Mouse (Mus musculus): ENCODE measurements around the gene Ppp1r9b. TPM values are rescaled to one million over a fixed set of nuclear protein-coding genes. Genes with fewer than 3 reads are reported as not detected.
"Not testable (repeated sequence)": the region's sequence is repeated elsewhere in the genome, so short reads cannot be mapped to it uniquely, and the experiment has no call there.

Ppp1r9b gene
- polyA plus RNA-seq, 1 experiment from 2014 or later: 16.2 TPM

GRCm38 (mm10) chr11:95006038-95006437, 15.2 kb downstream of the Ppp1r9b start:
- Histone ChIP-seq H3K4me3 (ENCODE audit: low read depth, low read length) (peak overlapping the region; percentile 10; the same call in 1 of the 2 replicates), H3K9me3 (ENCODE audit: control insufficient read depth, low read length) (no peaks in the 10 kb centered on the region), H3K4me2 (replicated peaks; ENCODE audit: low read depth, low read length) (peak overlapping the region; percentile 57; the same call in 1 of the 2 replicates), H3K4me1 (replicated peaks; ENCODE audit: control insufficient read depth, insufficient read depth, low read length) (peaks cover 9% of the 10 kb centered on the region; the same call in 1 of the 2 replicates), H3K9ac (ENCODE audit: low read depth, low read length) (no peak overlapping the region), H3K27ac (ENCODE audit: low read depth, low read length) (peak overlapping the region; percentile 51), H3K27me3 (ENCODE audit: control insufficient read depth, insufficient read depth, low read length) (no peaks in the 10 kb centered on the region), H3K36me3 (ENCODE audit: control insufficient read depth, insufficient read depth, low read length) (peaks cover 9% of the 10 kb centered on the region; the same call in 1 of the 2 replicates)
- 38% methylated on average over 4 of the region's 4 CpGs for WGBS
- DNase-seq (ENCODE audit: low spot score) (no peak), ATAC-seq (ENCODE audit: low FRiP score) (peak; percentile 8; the same call in 1 of the 2 replicates)

- DNase-seq (ENCODE audit: low spot score) (peak; percentile 88), ATAC-seq (ENCODE audit: low FRiP score) (peak; percentile 66)
- Histone ChIP-seq H3K27ac (ENCODE audit: low read depth, low read length) (peak overlapping the region; percentile 70), H3K4me2 (replicated peaks; ENCODE audit: low read depth, low read length) (peak overlapping the region; percentile 57), H3K9ac (ENCODE audit: low read depth, low read length) (peak overlapping the region; percentile 69), H3K36me3 (ENCODE audit: control insufficient read depth, insufficient read depth, low read length) (peaks cover 6% of the 10 kb centered on the region; the same call in 1 of the 2 replicates), H3K9me3 (ENCODE audit: control insufficient read depth, low read length) (no peaks in the 10 kb centered on the region), H3K4me1 (replicated peaks; ENCODE audit: control insufficient read depth, insufficient read depth, low read length) (peaks cover 11% of the 10 kb centered on the region; the same call in 1 of the 2 replicates), H3K27me3 (ENCODE audit: control insufficient read depth, insufficient read depth, low read length) (no peaks in the 10 kb centered on the region), H3K4me3 (ENCODE audit: low read depth, low read length) (peak overlapping the region; percentile 37)
- 2% methylated on average over 27 of the region's 27 CpGs for WGBS
These were observed 15.8 kb downstream of the Ppp1r9b start for GRCm38 (mm10) chr11:95006525-95007219.

- ATAC-seq (ENCODE audit: low FRiP score) (no peak), DNase-seq (ENCODE audit: low spot score) (no peak)
- WGBS: 81% methylated on average over 3 of the region's 3 CpGs
- Histone ChIP-seq H3K27ac (ENCODE audit: low read depth, low read length) (0 out of 2 replicates have a peak overlapping the region, but pooled peaks have one; percentile 70), H3K9ac (ENCODE audit: low read depth, low read length) (no peak overlapping the region), H3K27me3 (ENCODE audit: control insufficient read depth, insufficient read depth, low read length) (no peaks in the 10 kb centered on the region), H3K9me3 (ENCODE audit: control insufficient read depth, low read length) (no peaks in the 10 kb centered on the region), H3K4me1 (replicated peaks; ENCODE audit: control insufficient read depth, insufficient read depth, low read length) (peaks cover 11% of the 10 kb centered on the region; the same call in 1 of the 2 replicates), H3K4me3 (ENCODE audit: low read depth, low read length) (no peak overlapping the region), H3K4me2 (replicated peaks; ENCODE audit: low read depth, low read length) (no peak overlapping the region), H3K36me3 (ENCODE audit: control insufficient read depth, insufficient read depth, low read length) (no peaks in the 10 kb centered on the region; the same call in 1 of the 2 replicates)
These were observed 16.6 kb downstream of the Ppp1r9b start for GRCm38 (mm10) chr11:95007418-95007817.

- H3K4me1 ChIP-seq (replicated peaks; ENCODE audit: control insufficient read depth, insufficient read depth, low read length): peaks cover 14% of the 10 kb centered on the region; the same call in 1 of the 2 replicates
- ATAC-seq (ENCODE audit: low FRiP score): peak; percentile 8; the same call in 1 of the 2 replicates
These were observed 18.1 kb downstream of the Ppp1r9b start for GRCm38 (mm10) chr11:95008661-95009628.

GRCm38 (mm10) chr11:95009629-95010014, 18.8 kb downstream of the Ppp1r9b start, which contains the start of gene Samd14:
Gene Samd14 (plus strand): TSS chr11:95009879.
- no peaks in the 10 kb centered on the region for H3K27me3 ChIP-seq (ENCODE audit: control insufficient read depth, insufficient read depth, low read length)
- under 1% methylated on average over 28 of the region's 32 CpGs for WGBS
- ATAC-seq (ENCODE audit: low FRiP score): peak; percentile 69

More at GRCm38 (mm10) chr11:95008661-95009628, 18.1 kb downstream of the Ppp1r9b start:
- H3K4me3 ChIP-seq (ENCODE audit: low read depth, low read length): peak overlapping the region; percentile 76
- WGBS: 35% methylated on average over 15 of the region's 15 CpGs
- peak overlapping the region; percentile 74 for H3K4me2 ChIP-seq (replicated peaks; ENCODE audit: low read depth, low read length)
- H3K27me3 ChIP-seq (ENCODE audit: control insufficient read depth, insufficient read depth, low read length): no peaks in the 10 kb centered on the region
- peak overlapping the region; percentile 96 for H3K9ac ChIP-seq (ENCODE audit: low read depth, low read length)
- no peaks in the 10 kb centered on the region for H3K9me3 ChIP-seq (ENCODE audit: control insufficient read depth, low read length)
- no peaks in the 10 kb centered on the region for H3K36me3 ChIP-seq (ENCODE audit: control insufficient read depth, insufficient read depth, low read length)
- peak; percentile 55 for DNase-seq (ENCODE audit: low spot score)
- peak overlapping the region; percentile 95 for H3K27ac ChIP-seq (ENCODE audit: low read depth, low read length)

GRCm38 (mm10) chr11:95010141-95010739, 19.4 kb downstream of the Ppp1r9b start:
- Histone ChIP-seq H3K36me3 (ENCODE audit: control insufficient read depth, insufficient read depth, low read length) (peaks cover 3% of the 10 kb centered on the region; the same call in 1 of the 2 replicates), H3K9me3 (ENCODE audit: control insufficient read depth, low read length) (no peaks in the 10 kb centered on the region), H3K27ac (ENCODE audit: low read depth, low read length) (peak overlapping the region; percentile 95), H3K9ac (ENCODE audit: low read depth, low read length) (peak overlapping the region; percentile 96), H3K4me1 (replicated peaks; ENCODE audit: control insufficient read depth, insufficient read depth, low read length) (peaks cover 14% of the 10 kb centered on the region; the same call in 1 of the 2 replicates), H3K4me2 (replicated peaks; ENCODE audit: low read depth, low read length) (peak overlapping the region; percentile 74), H3K27me3 (ENCODE audit: control insufficient read depth, insufficient read depth, low read length) (no peaks in the 10 kb centered on the region), H3K4me3 (ENCODE audit: low read depth, low read length) (peak overlapping the region; percentile 76)
- ATAC-seq (ENCODE audit: low FRiP score): peak; percentile 35
- DNase-seq (ENCODE audit: low spot score): peak; percentile 67
- 0% methylated on average over 28 of the region's 40 CpGs for WGBS

More at GRCm38 (mm10) chr11:95009629-95010014, 18.8 kb downstream of the Ppp1r9b start, which contains the start of gene Samd14:
- Histone ChIP-seq H3K4me1 (replicated peaks; ENCODE audit: control insufficient read depth, insufficient read depth, low read length) (peaks cover 14% of the 10 kb centered on the region; the same call in 1 of the 2 replicates), H3K27ac (ENCODE audit: low read depth, low read length) (peak within 1 kb of the TSS; percentile 95), H3K4me2 (replicated peaks; ENCODE audit: low read depth, low read length) (peak within 1 kb of the TSS; percentile 74), H3K36me3 (ENCODE audit: control insufficient read depth, insufficient read depth, low read length) (0 out of 2 replicates have a peak, but pooled peaks cover 2% of the 10 kb centered on the region), H3K9ac (ENCODE audit: low read depth, low read length) (peak within 1 kb of the TSS; percentile 96), H3K9me3 (ENCODE audit: control insufficient read depth, low read length) (no peaks in the 10 kb centered on the region), H3K4me3 (ENCODE audit: low read depth, low read length) (peak within 1 kb of the TSS; percentile 76)
- peak; percentile 83 for DNase-seq (ENCODE audit: low spot score)

GRCm38 (mm10) chr11:95010841-95011403, 20.1 kb downstream of the Ppp1r9b start:
- H3K4me3 ChIP-seq (ENCODE audit: low read depth, low read length): peak overlapping the region; percentile 76
- peak overlapping the region; percentile 96; the same call in 1 of the 2 replicates for H3K9ac ChIP-seq (ENCODE audit: low read depth, low read length)
- H3K9me3 ChIP-seq (ENCODE audit: control insufficient read depth, low read length); H3K27me3 ChIP-seq (ENCODE audit: control insufficient read depth, insufficient read depth, low read length); H3K36me3 ChIP-seq (ENCODE audit: control insufficient read depth, insufficient read depth, low read length); DNase-seq (ENCODE audit: low spot score); ATAC-seq (ENCODE audit: low FRiP score): not testable (repeated sequence)
- peak overlapping the region; percentile 74 for H3K4me2 ChIP-seq (replicated peaks; ENCODE audit: low read depth, low read length)
- peak overlapping the region; percentile 58; the same call in 1 of the 2 replicates for H3K27ac ChIP-seq (ENCODE audit: low read depth, low read length)
- H3K4me1 ChIP-seq (replicated peaks; ENCODE audit: control insufficient read depth, insufficient read depth, low read length): peaks cover 14% of the 10 kb centered on the region; the same call in 1 of the 2 replicates
- 8% methylated on average over 4 of the region's 4 CpGs for WGBS

Data from hindbrain, embryonic 11.5 days (tissue).